Mouse (Mus musculus): ENCODE measurements around the gene Tefm.
"Not testable (repeated sequence)": the region's sequence is repeated elsewhere in the genome, so short reads cannot be mapped to it uniquely, and the experiment has no call there.

Gene Tefm

GRCm38 (mm10) chr11:80141825-80142521 is at the start of gene Tefm:
Tefm (minus strand) TSS chr11:80142175.
- peak; percentile 83 for DNase-seq

- DNase-seq, result peak; percentile 76
Observed at GRCm38 (mm10) chr11:80190280-80190679, 48.3 kb upstream of the Tefm start.

- not testable (repeated sequence) for DNase-seq
Observed at GRCm38 (mm10) chr11:80185441-80185976, 43.5 kb upstream of the Tefm start.

GRCm38 (mm10) chr11:80184531-80185071 is 42.6 kb upstream of the Tefm start:
- no peak for DNase-seq

GRCm38 (mm10) chr11:80183705-80184255 is 41.8 kb upstream of the Tefm start, which contains the start of gene Rnf135:
Rnf135 (plus strand) TSS chr11:80183851.
- peak; percentile 97 for DNase-seq

GRCm38 (mm10) chr11:80183054-80183704 is 41.2 kb upstream of the Tefm start:
- DNase-seq, result not testable (repeated sequence)

GRCm38 (mm10) chr11:80181021-80181749 is 39.2 kb upstream of the Tefm start:
- DNase-seq, result no peak

GRCm38 (mm10) chr11:80178316-80178715 is 36.3 kb upstream of the Tefm start:
- DNase-seq, result no peak

GRCm38 (mm10) chr11:80176911-80177895 is 35.2 kb upstream of the Tefm start:
- no peak for DNase-seq

GRCm38 (mm10) chr11:80173963-80174670 is 32.1 kb upstream of the Tefm start:
- DNase-seq, result no peak

- peak; percentile 52 for DNase-seq
Observed at GRCm38 (mm10) chr11:80171884-80172283, 29.9 kb upstream of the Tefm start.

GRCm38 (mm10) chr11:80170351-80170750 is 28.4 kb upstream of the Tefm start:
- DNase-seq, result no peak

- no peak for DNase-seq
Observed at GRCm38 (mm10) chr11:80169629-80170028, 27.7 kb upstream of the Tefm start.

GRCm38 (mm10) chr11:80168611-80169249 is 26.8 kb upstream of the Tefm start:
- DNase-seq, result peak; percentile 45

GRCm38 (mm10) chr11:80168121-80168520 is 26.1 kb upstream of the Tefm start:
- DNase-seq, result no peak

GRCm38 (mm10) chr11:80164224-80164623 is 22.2 kb upstream of the Tefm start:
- DNase-seq, result no peak

GRCm38 (mm10) chr11:80163362-80164116 is 21.6 kb upstream of the Tefm start:
- no peak for DNase-seq

- DNase-seq, result no peak
Observed at GRCm38 (mm10) chr11:80161041-80161440, 19.1 kb upstream of the Tefm start.

GRCm38 (mm10) chr11:80159018-80159417 is 17.0 kb upstream of the Tefm start:
- DNase-seq, result no peak

Measured in lung, postnatal 36 days (tissue).